Mouse (Mus musculus) ES-Bruce4 (cell line): ENCODE results near the gene Rnf169. TPM values are rescaled to one million over a fixed set of nuclear protein-coding genes. Genes with fewer than 3 reads are reported as not detected.

Experiments used
- H3K27ac ChIP-seq: 2 replicates; pipeline ENCODE4 v1.5.1; 2012; ENCODE audit warnings: low read length, inconsistent platforms; ENCODE audit not compliant: insufficient read depth
- H3K27me3 ChIP-seq: 2 replicates; pipeline ENCODE4 v1.6.1; 2012; ENCODE audit warnings: mild to moderate bottlenecking, low read length, inconsistent platforms; ENCODE audit not compliant: control insufficient read depth, poor library complexity, insufficient read depth, severe bottlenecking
- H3K36me3 ChIP-seq: 2 replicates; pipeline ENCODE4 v1.6.1; 2012; ENCODE audit warnings: inconsistent platforms, mild to moderate bottlenecking, low read length, moderate library complexity; ENCODE audit not compliant: control insufficient read depth, poor library complexity, insufficient read depth, severe bottlenecking
- H3K4me1 ChIP-seq: one replicate; pipeline ENCODE4 v1.8.1; 2011; ENCODE audit warnings: low read length; ENCODE audit not compliant: control insufficient read depth, insufficient read depth
- H3K4me3 ChIP-seq: 2 replicates; pipeline ENCODE4 v1.5.1; 2011; ENCODE audit warnings: low read depth, mild to moderate bottlenecking, low read length
- H3K9ac ChIP-seq: 2 replicates; pipeline ENCODE4 v1.6.1; 2012; ENCODE audit warnings: low read depth, mild to moderate bottlenecking, inconsistent platforms; ENCODE audit not compliant: poor library complexity, severe bottlenecking
- H3K9me3 ChIP-seq: replicated peaks from 2 replicates; pipeline ENCODE4 v1.6.1; 2012; ENCODE audit warnings: mild to moderate bottlenecking, low read length, inconsistent platforms; ENCODE audit not compliant: control insufficient read depth, poor library complexity, insufficient read depth, severe bottlenecking
- CTCF ChIP-seq: IDR thresholded peaks from one replicate; pipeline ENCODE4 v1.8.1; 2011; ENCODE audit warnings: low read depth, low read length
- EP300 ChIP-seq: IDR thresholded peaks from 2 replicates; pipeline ENCODE4 v1.6.1; 2011; ENCODE audit warnings: low read depth, low read length; ENCODE audit not compliant: insufficient read depth
- POLR2A ChIP-seq: IDR thresholded peaks from one replicate; pipeline ENCODE4 v1.8.1; 2011; ENCODE audit warnings: low read length; ENCODE audit not compliant: insufficient read depth
- polyA plus RNA-seq: library from polyadenylated mRNA; stranded (reverse); fragments of >200 nt; gene quantifications from 2 replicates; pipeline ENCODE4 v1.2.4, GENCODE M21; 2011; ENCODE audit warnings: low read depth; ENCODE audit not compliant: missing spikeins, insufficient read depth, insufficient read length

Rnf169 gene
- polyA plus RNA-seq, 1 experiment = 56.4 TPM

DNA sequence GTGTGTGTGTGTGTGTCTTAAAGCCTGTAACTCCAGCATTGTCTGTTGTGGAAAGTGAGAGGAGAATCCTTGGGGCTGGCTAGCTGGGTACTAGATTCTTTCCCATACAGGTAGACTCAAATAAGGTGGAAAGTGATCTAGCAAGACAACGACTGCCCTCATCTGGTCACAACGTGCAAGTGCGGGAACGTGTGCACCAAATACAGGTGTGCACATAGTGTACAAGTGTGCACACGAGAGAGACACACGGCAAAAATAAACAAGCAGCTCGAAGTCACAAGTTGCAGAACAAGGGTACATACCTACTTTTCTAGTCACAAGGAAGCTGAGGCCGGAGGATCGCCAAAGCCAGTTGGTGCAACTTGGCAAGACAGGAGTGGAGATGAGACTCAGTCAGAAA lies 23.5 kb upstream of the Rnf169 start:
- no peaks in the 10 kb centered on the region for H3K9me3 ChIP-seq
- H3K9ac ChIP-seq = no peak overlapping the region
- H3K36me3 ChIP-seq = no peaks in the 10 kb centered on the region
- H3K4me1 ChIP-seq = no peaks in the 10 kb centered on the region
- H3K27me3 ChIP-seq = peaks cover 16% of the 10 kb centered on the region
- no peak overlapping the region for H3K4me3 ChIP-seq
- no peak overlapping the region for H3K27ac ChIP-seq
- TF ChIP-seq CTCF (peak; percentile 74), POLR2A (no peak)

GRCm38 (mm10) chr7:99998668-99999067 lies 18.4 kb upstream of the Rnf169 start:
- Histone ChIP-seq H3K9me3 (no peaks in the 10 kb centered on the region), H3K27me3 (no peaks in the 10 kb centered on the region; the same call in 1 of the 2 replicates), H3K9ac (no peak overlapping the region), H3K4me3 (no peak overlapping the region), H3K27ac (no peak overlapping the region), H3K4me1 (no peaks in the 10 kb centered on the region), H3K36me3 (no peaks in the 10 kb centered on the region)
- TF ChIP-seq EP300 = no peak
- TF ChIP-seq CTCF = no peak
- TF ChIP-seq POLR2A = no peak

DNA sequence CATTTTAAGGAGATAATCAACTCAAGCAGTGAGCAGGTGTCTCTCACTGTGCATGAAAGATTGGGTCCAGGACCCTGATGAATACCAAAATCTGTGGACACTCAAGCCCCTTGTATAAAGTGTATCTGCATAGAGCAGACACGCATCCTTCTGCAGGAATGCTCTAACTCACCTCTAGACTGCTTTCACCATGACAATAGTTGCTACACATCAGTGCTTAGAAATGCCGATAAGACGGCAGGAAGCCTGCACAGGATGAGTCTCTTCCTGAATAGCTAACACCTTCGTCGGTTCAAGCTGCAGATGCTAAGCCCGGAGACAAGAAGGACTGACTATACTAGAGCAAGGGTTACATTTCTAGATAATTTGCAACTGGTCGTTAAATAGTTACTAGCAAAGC lies 14.9 kb upstream of the Rnf169 start:
- H3K27ac ChIP-seq = no peak overlapping the region
- peaks cover 3% of the 10 kb centered on the region for H3K4me1 ChIP-seq
- H3K9me3 ChIP-seq = no peaks in the 10 kb centered on the region
- TF ChIP-seq CTCF (no peak), POLR2A (no peak), EP300 (no peak)
- H3K27me3 ChIP-seq = no peaks in the 10 kb centered on the region
- no peak overlapping the region for H3K4me3 ChIP-seq
- no peak overlapping the region for H3K9ac ChIP-seq
- H3K36me3 ChIP-seq = no peaks in the 10 kb centered on the region

DNA sequence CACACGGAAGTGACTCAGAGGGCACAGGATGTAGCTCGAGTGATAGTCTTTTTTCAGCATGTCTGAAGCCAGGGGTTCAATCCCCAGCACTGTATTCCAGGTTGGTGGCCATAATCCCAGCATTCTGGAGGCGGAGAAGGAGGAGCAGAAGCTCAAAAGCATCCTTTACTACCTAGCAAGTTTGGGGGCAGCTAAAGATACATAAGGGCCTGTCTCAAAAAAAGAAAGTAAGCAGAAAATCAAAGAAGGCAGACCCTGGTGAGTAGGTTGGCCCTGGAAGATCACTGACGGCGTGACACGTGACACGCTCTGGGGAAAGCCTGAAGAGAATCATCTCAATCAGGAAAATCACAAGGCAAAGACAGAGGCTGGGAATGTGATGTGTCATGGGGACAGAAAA lies 12.9 kb upstream of the Rnf169 start:
- no peaks in the 10 kb centered on the region for H3K36me3 ChIP-seq
- H3K27me3 ChIP-seq = no peaks in the 10 kb centered on the region
- H3K4me3 ChIP-seq = no peak overlapping the region
- no peak overlapping the region for H3K27ac ChIP-seq
- no peaks in the 10 kb centered on the region for H3K9me3 ChIP-seq
- H3K9ac ChIP-seq = no peak overlapping the region
- peaks cover 3% of the 10 kb centered on the region for H3K4me1 ChIP-seq
- TF ChIP-seq CTCF (no peak), POLR2A (no peak), EP300 (no peak)

DNA sequence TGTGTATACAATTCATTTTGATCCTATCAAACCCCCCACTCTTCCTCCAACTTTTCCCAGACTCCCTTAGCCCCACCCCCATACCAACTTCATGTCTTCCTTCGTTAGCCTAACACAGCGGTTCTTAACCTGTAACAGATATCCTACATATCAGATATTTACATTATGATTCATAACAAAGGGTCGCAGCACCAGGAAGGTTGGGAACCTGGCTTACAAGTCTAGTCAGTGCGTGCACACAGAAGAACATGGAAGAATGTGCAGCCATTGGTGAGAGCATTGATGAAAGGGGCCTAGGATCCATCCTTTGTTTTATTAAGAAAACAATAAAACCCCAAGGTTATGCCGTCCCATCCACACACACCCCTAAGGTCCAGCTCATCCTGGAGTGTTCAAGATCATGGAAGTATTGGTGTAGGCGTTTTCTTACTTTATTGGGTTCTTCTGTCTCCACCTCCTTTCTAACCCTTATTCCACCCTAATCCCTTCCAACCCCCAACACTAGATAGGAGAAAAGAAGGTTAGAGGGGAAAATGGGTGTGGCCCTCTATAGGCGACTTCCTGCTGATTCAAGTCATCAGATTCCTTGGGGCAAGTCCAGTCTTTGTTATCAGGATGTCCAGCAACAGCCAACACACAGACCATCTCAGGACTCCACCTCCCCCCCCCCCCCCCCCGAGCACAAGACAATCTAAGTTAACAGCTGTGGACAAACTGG lies 10.9 kb upstream of the Rnf169 start:
- Histone ChIP-seq H3K4me1 (peaks cover 3% of the 10 kb centered on the region), H3K27me3 (no peaks in the 10 kb centered on the region), H3K27ac (no peak overlapping the region), H3K9me3 (no peaks in the 10 kb centered on the region), H3K4me3 (no peak overlapping the region), H3K36me3 (no peaks in the 10 kb centered on the region), H3K9ac (no peak overlapping the region)
- TF ChIP-seq EP300 (no peak), CTCF (no peak), POLR2A (no peak)

DNA sequence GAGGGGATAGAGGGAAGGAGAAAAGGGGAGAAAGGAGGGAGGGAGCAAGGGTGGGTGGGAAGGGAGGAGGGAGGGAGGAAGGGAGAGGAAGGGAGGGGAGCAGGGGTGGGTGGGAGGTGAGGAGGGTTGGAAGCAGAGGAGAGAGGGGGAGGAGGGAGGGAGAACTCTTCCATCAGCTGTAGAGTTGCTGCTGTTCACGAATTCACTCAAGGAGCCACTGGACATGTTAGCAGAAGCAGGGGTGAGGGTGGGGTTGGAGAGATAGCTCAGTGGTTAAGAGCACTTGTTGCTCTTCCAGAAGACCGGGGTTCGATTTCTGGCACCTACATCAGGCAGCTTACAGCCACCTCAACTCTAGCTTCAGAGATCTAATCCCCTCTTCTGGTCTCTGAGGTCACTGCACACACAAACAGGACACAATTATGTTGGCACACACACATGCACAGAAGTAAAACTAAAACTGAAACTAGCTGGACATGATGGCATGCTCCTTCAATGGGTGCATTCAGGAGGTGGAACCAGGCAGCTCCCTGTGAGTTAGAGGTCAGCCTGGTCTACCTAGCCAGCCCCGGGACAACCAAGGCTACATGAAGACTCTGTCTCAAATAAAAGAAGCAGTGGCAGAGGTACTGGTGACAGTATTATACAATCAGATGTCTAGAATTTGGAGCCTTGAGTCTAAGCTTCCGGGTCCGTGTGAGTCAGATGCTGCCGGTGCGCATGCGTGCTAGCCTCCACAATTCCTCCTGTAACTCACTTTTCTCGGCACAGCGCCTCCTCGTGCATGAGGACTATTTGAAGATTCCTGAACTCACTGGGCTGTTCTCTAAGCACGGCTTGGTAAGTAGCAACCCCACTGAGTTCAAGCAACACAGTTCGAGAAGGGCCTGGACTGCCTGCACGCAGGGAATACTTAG lies 9.9 kb upstream of the Rnf169 start:
- Histone ChIP-seq H3K4me3 (no peak overlapping the region), H3K27ac (no peak overlapping the region), H3K27me3 (no peaks in the 10 kb centered on the region), H3K9ac (no peak overlapping the region), H3K4me1 (peaks cover 3% of the 10 kb centered on the region), H3K9me3 (no peaks in the 10 kb centered on the region), H3K36me3 (no peaks in the 10 kb centered on the region)
- TF ChIP-seq EP300 (no peak), CTCF (peak; percentile 25), POLR2A (no peak)
